Mouse (Mus musculus): Measurements from ENCODE around the gene Ap1s2.
A peak's percentile ranks its signal among the peaks of the same experiment; 100 is the strongest.

The Ap1s2 gene

DNA sequence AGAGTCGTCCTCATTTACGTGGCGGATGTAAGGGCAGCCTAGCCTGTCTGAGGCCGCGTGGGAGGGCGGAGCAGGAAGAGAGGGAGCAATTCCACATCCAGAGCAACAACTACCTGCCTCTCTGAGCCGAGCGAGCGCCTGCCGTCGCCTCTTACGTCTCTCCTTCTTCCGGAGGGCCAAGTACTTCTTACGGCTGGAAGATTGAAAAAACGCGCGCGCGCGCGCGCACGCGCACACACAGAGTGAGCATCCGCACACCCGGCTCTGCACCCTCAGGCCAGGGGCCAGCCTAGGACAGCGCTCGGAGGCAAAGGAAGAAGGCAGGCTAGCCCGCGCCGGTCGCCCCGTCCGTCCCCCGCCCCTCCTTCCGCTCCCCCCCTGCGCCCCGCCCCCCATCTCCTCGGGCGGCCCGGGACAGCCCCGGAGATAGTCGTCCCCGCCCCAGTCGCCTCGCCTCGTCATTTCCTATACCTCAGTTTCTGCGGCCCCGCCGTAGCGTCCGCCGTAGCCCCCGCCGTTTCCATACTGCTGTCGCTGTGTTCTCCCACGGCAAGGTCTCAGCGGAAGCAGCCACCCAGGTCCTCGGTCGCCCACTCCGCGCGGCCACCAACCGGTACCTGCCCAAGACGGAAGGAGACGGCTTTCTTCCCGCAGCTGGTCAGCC, 49.1 kb downstream of the Ap1s2 start:
- peak; percentile 88 for ATAC-seq (ENCODE audit: insufficient number of reproducible peaks, low FRiP score, low TSS enrichment)

DNA sequence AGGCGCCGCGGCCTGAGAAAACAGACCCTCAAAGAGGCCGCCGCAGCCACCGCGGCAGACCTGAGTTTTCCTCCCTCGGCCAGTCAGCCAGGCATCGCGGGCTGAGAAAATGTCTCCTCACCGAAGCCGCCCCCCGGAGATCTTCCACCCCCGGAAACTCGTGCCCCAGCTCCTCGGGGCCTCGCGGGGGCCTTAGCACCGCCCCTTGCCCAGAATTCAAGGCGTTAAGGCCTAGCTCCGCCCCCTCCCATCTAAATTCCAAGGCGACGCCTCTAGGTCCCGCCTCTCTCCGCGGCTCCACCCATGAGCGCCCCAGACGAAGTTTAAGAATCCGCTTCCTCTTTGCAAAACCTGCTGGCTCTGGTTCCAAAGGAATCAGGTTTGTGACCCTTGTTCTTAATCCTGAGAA, 49.7 kb downstream of the Ap1s2 start, which contains the start of gene Zrsr2:
Gene Zrsr2, minus strand, starts transcription at position 195 of the 409 bp plus-strand sequence.
- peak; percentile 91 for ATAC-seq (ENCODE audit: insufficient number of reproducible peaks, low FRiP score, low TSS enrichment)

GRCm38 (mm10) chrX:163981092-163981491, 72.3 kb downstream of the Ap1s2 start:
- ATAC-seq (ENCODE audit: insufficient number of reproducible peaks, low FRiP score, low TSS enrichment), result no peak

DNA sequence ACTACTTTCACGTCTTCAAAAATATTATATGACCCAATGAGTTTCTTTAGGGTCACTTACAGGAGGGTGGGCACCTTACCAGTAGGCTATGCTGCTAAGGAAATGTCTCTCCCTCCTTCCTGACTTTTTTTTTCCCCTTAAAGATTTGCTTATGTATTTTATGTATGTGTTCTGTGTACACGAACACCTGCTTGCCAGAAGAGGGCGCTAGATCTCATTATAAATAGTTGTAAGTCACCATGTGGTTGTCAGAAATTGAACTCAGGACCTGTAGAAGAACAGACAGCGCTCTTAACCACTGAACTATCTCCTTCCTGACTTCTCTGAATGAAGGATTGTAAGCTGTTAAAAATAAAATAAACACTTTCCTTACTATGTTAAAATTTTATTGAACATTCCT, 72.7 kb downstream of the Ap1s2 start:
- ATAC-seq (ENCODE audit: insufficient number of reproducible peaks, low FRiP score, low TSS enrichment), result no peak

DNA sequence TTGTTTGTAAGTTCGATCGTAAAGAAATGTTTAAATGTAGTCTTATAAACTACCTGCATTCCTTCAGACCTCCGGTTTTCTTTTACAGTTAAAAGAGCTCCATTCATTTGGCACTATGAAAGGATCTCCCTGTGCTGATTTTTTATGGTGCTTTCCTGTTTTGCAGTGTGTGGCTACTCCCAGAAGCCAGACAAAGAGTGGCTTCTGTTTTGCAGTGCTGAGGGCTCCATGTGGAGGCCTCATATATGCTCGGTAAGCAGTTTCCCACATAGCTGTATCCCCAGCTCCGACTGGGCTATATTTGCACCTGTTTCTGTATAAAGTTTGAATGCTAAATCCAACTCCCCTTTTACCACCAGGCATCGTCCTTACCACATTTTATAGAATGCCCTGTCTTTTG, 73.3 kb downstream of the Ap1s2 start:
- ATAC-seq (ENCODE audit: insufficient number of reproducible peaks, low FRiP score, low TSS enrichment), result no peak
